Mouse (Mus musculus): ENCODE data around the gene Fcgr1. TPM values are rescaled to one million over a fixed set of nuclear protein-coding genes. Genes with fewer than 3 reads are reported as not detected.
"Not testable (repeated sequence)": the region's sequence is repeated elsewhere in the genome, so short reads cannot be mapped to it uniquely, and the experiment has no call there.

Gene Fcgr1
- polyA plus RNA-seq, 1 experiment from 2014 or later = 3.4 TPM

DNA sequence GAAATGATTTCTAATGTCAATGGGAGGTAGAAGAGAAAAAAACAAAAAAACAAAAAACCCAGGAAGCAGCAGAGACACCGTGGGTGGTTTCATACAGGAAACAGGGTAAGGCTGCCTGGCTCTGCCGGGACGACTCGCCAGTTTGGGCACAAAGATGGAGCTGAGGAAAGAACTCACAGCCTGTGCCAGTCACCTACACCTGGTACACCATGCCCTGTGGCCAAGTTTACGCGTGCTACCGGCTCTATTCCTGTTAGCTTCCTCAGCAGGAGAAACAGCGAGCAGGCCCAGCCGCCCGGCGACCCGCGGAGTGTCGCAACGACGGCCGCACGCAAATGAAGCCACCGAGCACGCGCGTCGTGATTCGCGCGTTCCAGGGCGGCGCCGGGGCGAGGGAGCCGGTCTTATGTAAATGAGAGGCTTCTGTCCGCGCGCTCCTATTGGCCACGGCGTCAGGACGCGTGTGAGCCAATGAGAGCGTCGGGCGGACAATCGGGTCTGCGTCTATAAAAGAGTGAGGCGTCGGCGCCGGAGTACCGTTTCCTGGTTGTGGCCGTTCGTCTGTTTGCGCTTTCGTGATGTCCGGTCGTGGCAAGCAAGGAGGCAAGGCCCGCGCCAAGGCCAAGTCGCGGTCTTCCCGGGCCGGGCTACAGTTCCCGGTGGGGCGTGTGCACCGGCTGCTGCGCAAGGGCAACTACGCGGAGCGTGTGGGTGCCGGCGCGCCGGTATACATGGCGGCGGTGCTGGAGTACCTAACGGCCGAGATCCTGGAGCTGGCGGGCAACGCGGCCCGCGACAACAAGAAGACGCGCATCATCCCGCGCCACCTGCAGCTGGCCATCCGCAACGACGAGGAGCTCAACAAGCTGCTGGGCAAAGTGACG is 48.5 kb downstream of the Fcgr1 start, which contains the start of gene Hist2h2aa1:
Gene Hist2h2aa1, plus strand, starts transcription at position 495 of the 884 bp plus-strand sequence.
- not testable (repeated sequence) for H3K27me3 ChIP-seq (replicated peaks; ENCODE audit: control insufficient read depth, insufficient read depth, low read length); H3K36me3 ChIP-seq (ENCODE audit: control insufficient read depth, insufficient read depth, low read length); H3K9me3 ChIP-seq (ENCODE audit: control insufficient read depth, low read length)
- 0% methylated on average over 25 of the region's 88 CpGs for WGBS
- peak within 1 kb of the TSS; percentile 93 for H3K27ac ChIP-seq (ENCODE audit: low read depth)
- ATAC-seq (replicated peaks; ENCODE audit: low FRiP score, low TSS enrichment, low read depth) (peak; percentile 87), DNase-seq (ENCODE audit: low spot score) (peak; percentile 90)
- peak within 1 kb of the TSS; percentile 53 for H3K4me2 ChIP-seq (ENCODE audit: low read length)
- H3K4me3 ChIP-seq (ENCODE audit: low read depth, low read length) = peak within 1 kb of the TSS; percentile 39
- peaks cover 18% of the 10 kb centered on the region for H3K4me1 ChIP-seq (replicated peaks; ENCODE audit: control insufficient read depth, insufficient read depth, low read length)
- H3K9ac ChIP-seq (ENCODE audit: low read length) = peak within 1 kb of the TSS; percentile 69

DNA sequence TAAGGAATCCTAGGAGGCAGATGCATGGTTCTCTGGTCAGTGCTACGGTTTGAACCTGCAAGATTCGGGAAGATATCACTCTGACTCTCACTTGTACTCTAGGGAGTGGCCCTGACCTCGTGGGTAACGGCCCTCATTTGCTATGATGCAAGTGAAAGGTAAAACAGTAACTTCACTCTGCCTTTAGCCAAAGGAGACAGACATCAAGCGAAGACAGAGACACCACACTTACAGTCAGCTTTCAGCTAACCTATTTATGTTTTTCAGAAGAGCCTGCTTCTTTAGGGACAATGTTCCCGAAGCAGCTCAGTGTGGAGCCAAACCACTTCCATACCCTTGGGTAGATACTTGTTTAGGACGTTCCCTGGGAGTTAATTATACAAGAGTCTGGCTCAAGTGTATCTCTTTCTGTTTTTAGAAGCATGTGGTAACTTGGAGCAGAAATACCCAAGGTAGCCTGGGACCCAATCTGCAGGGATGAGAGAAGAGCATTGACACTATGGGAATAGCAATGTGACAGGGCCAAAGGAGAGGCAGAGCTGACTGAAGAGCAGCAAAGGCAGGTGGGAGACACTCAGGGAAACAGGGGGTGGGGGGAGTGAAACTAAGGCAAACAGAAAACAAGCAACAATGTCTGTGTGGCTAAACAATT is 49.7 kb downstream of the Fcgr1 start:
- no peak for ATAC-seq (replicated peaks; ENCODE audit: low FRiP score, low TSS enrichment, low read depth)
- Histone ChIP-seq H3K4me2 (ENCODE audit: low read length) (peak overlapping the region; percentile 53), H3K4me1 (replicated peaks; ENCODE audit: control insufficient read depth, insufficient read depth, low read length) (peaks cover 18% of the 10 kb centered on the region), H3K4me3 (ENCODE audit: low read depth, low read length) (0 out of 2 replicates have a peak overlapping the region, but pooled peaks have one; percentile 39), H3K9ac (ENCODE audit: low read length) (peak overlapping the region; percentile 69), H3K27me3 (replicated peaks; ENCODE audit: control insufficient read depth, insufficient read depth, low read length) (no peaks in the 10 kb centered on the region), H3K9me3 (ENCODE audit: control insufficient read depth, low read length) (no peaks in the 10 kb centered on the region), H3K36me3 (ENCODE audit: control insufficient read depth, insufficient read depth, low read length) (no peaks in the 10 kb centered on the region), H3K27ac (ENCODE audit: low read depth) (peak overlapping the region; percentile 93)
- no peak for DNase-seq (ENCODE audit: low spot score)
- WGBS = 77% methylated on average over 7 of the region's 7 CpGs

DNA sequence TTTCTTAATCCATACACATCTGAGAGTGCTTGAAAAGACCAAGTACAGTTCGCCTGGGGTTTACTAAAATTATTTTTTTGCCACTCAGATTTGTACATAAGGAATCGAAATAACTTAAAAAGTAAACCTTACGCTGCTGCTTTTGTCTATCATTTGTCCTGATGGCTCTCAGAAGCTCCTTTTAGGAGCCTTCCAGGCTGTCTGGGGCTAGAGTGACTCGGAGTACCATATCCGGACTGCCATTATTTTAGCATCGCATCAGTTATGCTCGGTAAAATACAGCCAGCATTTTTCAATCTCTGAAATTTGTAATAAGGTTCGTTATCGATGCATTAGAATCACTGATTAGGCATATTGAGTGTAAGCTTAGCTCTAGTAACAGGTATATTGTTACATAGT is 53.0 kb downstream of the Fcgr1 start:
- Histone ChIP-seq H3K4me3 (ENCODE audit: low read depth, low read length) (peak overlapping the region; percentile 29), H3K4me2 (ENCODE audit: low read length) (peak overlapping the region; percentile 51), H3K27me3 (replicated peaks; ENCODE audit: control insufficient read depth, insufficient read depth, low read length) (no peaks in the 10 kb centered on the region), H3K36me3 (ENCODE audit: control insufficient read depth, insufficient read depth, low read length) (no peaks in the 10 kb centered on the region), H3K9me3 (ENCODE audit: control insufficient read depth, low read length) (no peaks in the 10 kb centered on the region), H3K9ac (ENCODE audit: low read length) (peak overlapping the region; percentile 68), H3K27ac (ENCODE audit: low read depth) (peak overlapping the region; percentile 87), H3K4me1 (replicated peaks; ENCODE audit: control insufficient read depth, insufficient read depth, low read length) (peaks cover 21% of the 10 kb centered on the region)
- no peak for ATAC-seq (replicated peaks; ENCODE audit: low FRiP score, low TSS enrichment, low read depth)
- no peak for DNase-seq (ENCODE audit: low spot score)
- WGBS = 78% methylated on average over 9 of the region's 9 CpGs

DNA sequence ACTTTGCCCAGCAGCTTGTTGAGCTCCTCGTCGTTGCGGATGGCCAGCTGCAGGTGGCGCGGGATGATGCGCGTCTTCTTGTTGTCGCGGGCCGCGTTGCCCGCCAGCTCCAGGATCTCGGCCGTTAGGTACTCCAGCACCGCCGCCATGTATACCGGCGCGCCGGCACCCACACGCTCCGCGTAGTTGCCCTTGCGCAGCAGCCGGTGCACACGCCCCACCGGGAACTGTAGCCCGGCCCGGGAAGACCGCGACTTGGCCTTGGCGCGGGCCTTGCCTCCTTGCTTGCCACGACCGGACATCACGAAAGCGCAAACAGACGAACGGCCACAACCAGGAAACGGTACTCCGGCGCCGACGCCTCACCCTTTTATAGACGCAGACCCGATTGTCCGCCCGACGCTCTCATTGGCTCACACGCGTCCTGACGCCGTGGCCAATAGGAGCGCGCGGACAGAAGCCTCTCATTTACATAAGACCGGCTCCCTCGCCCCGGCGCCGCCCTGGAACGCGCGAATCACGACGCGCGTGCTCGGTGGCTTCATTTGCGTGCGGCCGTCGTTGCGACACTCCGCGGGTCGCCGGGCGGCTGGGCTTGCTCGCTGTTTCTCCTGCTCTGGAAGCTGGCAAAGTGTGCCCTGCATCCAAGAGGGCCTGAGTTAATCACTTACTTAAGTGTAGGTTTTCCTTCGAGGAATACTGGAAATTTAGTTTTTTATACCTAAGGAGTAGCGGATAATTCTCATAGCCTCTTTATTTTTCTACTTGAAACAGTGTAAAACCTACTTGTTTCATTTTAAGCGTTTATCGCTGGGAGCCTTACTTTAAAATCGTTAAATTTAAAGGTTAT is 53.6 kb downstream of the Fcgr1 start, which contains the start of gene Hist2h2aa2:
Gene Hist2h2aa2, minus strand, starts transcription at position 328 of the 850 bp plus-strand sequence.
- WGBS = 6% methylated on average over 16 of the region's 85 CpGs
- ATAC-seq (replicated peaks; ENCODE audit: low FRiP score, low TSS enrichment, low read depth) (peak; percentile 82), DNase-seq (ENCODE audit: low spot score) (peak; percentile 76)
- Histone ChIP-seq H3K4me3 (ENCODE audit: low read depth, low read length) (peak within 1 kb of the TSS; percentile 29), H3K4me2 (ENCODE audit: low read length) (peak within 1 kb of the TSS; percentile 51), H3K4me1 (replicated peaks; ENCODE audit: control insufficient read depth, insufficient read depth, low read length) (peaks cover 21% of the 10 kb centered on the region), H3K27ac (ENCODE audit: low read depth) (peak within 1 kb of the TSS; percentile 87), H3K9ac (ENCODE audit: low read length) (peak within 1 kb of the TSS; percentile 68)
- H3K27me3 ChIP-seq (replicated peaks; ENCODE audit: control insufficient read depth, insufficient read depth, low read length); H3K9me3 ChIP-seq (ENCODE audit: control insufficient read depth, low read length); H3K36me3 ChIP-seq (ENCODE audit: control insufficient read depth, insufficient read depth, low read length): not testable (repeated sequence)

DNA sequence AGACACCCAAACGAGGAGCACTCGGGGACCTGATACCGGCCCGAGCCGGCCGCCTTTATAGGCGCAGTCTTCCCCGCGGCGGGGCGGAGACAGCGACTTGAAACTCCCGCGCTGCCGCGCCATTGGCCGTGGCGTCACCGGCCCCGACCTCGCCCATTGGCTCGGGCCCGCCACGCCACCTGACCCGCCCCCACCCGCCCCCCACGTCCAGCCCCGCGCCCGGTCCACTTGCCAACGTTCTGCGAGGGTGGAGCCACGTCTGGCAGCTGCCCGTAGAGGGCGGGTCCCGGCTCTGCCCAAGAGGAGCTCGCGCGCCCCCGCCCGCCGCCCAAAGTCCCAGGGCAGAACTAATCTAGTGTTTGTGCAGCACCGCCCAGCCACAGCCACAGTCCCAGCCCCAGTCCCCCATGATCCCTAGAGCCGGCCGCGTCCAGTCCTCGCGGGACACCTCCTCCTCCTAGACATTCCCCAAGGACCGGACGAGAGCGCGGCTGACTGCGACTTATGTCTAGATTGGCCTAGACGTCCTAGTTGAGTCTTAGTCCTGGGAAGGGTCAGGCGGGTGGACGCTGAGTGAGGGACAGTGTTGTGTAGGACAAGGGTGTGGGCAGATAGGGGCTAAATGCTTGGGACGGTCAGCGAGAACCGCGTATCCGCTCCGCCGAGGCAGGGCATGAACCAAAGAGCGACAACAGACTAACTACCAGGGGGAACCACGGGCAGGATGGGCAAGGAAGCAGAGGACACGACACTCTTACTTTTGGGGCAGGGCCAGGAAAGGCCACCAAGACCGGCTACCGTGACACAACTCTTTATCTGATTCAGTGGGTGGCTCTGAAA is 54.6 kb downstream of the Fcgr1 start, which contains the start of gene Hist2h3c2:
Gene Hist2h3c2, minus strand, starts transcription at position 174 of the 840 bp plus-strand sequence.
- WGBS = under 1% methylated on average over 22 of the region's 68 CpGs
- peaks cover 16% of the 10 kb centered on the region for H3K4me1 ChIP-seq (replicated peaks; ENCODE audit: control insufficient read depth, insufficient read depth, low read length)
- H3K9ac ChIP-seq (ENCODE audit: low read length) = peak within 1 kb of the TSS; percentile 89
- ATAC-seq (replicated peaks; ENCODE audit: low FRiP score, low TSS enrichment, low read depth) = peak; percentile 87
- peak within 1 kb of the TSS; percentile 86 for H3K27ac ChIP-seq (ENCODE audit: low read depth)
- DNase-seq (ENCODE audit: low spot score); H3K9me3 ChIP-seq (ENCODE audit: control insufficient read depth, low read length); H3K27me3 ChIP-seq (replicated peaks; ENCODE audit: control insufficient read depth, insufficient read depth, low read length); H3K36me3 ChIP-seq (ENCODE audit: control insufficient read depth, insufficient read depth, low read length): not testable (repeated sequence)
- peak within 1 kb of the TSS; percentile 55 for H3K4me3 ChIP-seq (ENCODE audit: low read depth, low read length)
- peak within 1 kb of the TSS; percentile 58 for H3K4me2 ChIP-seq (ENCODE audit: low read length)

DNA sequence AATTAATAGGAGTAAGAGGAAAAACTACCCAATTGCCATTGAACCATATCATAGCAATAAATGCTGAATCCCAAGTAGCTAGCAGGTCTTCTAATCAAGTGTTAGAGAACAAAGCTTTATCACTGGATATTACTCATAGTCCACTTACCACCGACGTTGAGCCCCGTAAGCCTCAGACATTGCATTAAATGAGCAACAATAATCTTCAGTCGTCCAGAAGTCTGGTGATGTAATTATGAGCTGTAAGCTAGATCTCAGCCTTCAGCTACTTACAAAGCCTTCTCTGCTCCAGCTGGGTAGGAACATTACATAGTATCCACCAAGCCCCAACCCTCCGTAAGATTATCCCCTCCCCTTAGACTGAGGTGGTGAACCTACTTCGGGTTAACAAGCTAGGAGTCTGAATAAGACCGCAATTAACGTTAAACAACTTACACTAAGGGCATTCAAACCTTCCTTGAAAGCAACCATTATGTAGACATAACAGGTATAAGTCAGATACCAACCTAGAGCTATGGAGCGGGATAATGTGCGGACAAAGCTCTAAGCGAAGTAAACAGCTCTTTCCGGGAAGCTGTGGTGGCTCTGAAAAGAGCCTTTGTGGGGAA is 55.8 kb downstream of the Fcgr1 start:
- no peak for DNase-seq (ENCODE audit: low spot score)

DNA sequence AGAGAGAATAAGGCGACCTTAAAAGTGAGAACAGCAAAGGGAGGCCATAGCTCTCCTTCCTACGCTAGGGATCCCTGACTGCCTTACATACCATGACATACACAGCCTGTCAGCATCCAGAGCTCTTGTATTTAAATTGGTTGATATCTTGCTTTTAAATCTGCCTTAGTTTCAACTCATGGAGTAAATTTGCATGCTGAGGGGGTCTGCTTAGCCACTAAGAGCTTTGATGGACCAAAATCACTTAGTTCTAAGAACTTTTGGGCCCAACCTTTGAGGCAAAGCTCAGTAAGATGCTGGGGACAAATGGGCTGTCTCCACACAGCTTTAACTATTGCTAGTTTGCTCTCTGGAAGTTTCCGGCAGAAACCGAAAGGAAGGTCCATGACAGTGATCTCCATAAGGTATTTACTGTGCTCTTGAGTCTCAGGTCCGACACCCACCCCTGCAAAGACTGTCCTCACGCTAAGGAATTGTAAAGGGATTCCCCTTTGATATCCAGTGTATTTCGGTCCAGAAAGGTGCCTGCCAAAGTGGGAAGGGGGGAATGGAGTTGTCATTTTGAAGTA is 56.4 kb downstream of the Fcgr1 start:
- Histone ChIP-seq H3K4me1 (replicated peaks; ENCODE audit: control insufficient read depth, insufficient read depth, low read length) (peaks cover 11% of the 10 kb centered on the region), H3K4me3 (ENCODE audit: low read depth, low read length) (peak overlapping the region; percentile 55), H3K9ac (ENCODE audit: low read length) (peak overlapping the region; percentile 89), H3K36me3 (ENCODE audit: control insufficient read depth, insufficient read depth, low read length) (no peaks in the 10 kb centered on the region), H3K27me3 (replicated peaks; ENCODE audit: control insufficient read depth, insufficient read depth, low read length) (no peaks in the 10 kb centered on the region), H3K9me3 (ENCODE audit: control insufficient read depth, low read length) (no peaks in the 10 kb centered on the region), H3K4me2 (ENCODE audit: low read length) (peak overlapping the region; percentile 58), H3K27ac (ENCODE audit: low read depth) (peak overlapping the region; percentile 86)
- DNase-seq (ENCODE audit: low spot score) (peak; percentile 71), ATAC-seq (replicated peaks; ENCODE audit: low FRiP score, low TSS enrichment, low read depth) (no peak)
- 14% methylated on average over 7 of the region's 7 CpGs for WGBS

More for the DNA sequence above, 55.8 kb downstream of the Fcgr1 start:
- peak overlapping the region; percentile 58 for H3K4me2 ChIP-seq (ENCODE audit: low read length)
- peak overlapping the region; percentile 89 for H3K9ac ChIP-seq (ENCODE audit: low read length)
- H3K4me1 ChIP-seq (replicated peaks; ENCODE audit: control insufficient read depth, insufficient read depth, low read length) = peaks cover 11% of the 10 kb centered on the region
- no peaks in the 10 kb centered on the region for H3K9me3 ChIP-seq (ENCODE audit: control insufficient read depth, low read length)
- H3K36me3 ChIP-seq (ENCODE audit: control insufficient read depth, insufficient read depth, low read length) = no peaks in the 10 kb centered on the region
- WGBS = under 1% methylated on average over 12 of the region's 12 CpGs
- H3K27ac ChIP-seq (ENCODE audit: low read depth) = peak overlapping the region; percentile 86
- no peaks in the 10 kb centered on the region for H3K27me3 ChIP-seq (replicated peaks; ENCODE audit: control insufficient read depth, insufficient read depth, low read length)
- ATAC-seq (replicated peaks; ENCODE audit: low FRiP score, low TSS enrichment, low read depth) = no peak
- H3K4me3 ChIP-seq (ENCODE audit: low read depth, low read length) = peak overlapping the region; percentile 55
